Mouse (Mus musculus): Measurements from ENCODE around the gene Fbrs. TPM values are rescaled to one million over a fixed set of nuclear protein-coding genes. Genes with fewer than 3 reads are reported as not detected.
A peak's percentile ranks its signal among the peaks of the same experiment; 100 is the strongest.
"Not testable (repeated sequence)": the region's sequence is repeated elsewhere in the genome, so short reads cannot be mapped to it uniquely, and the experiment has no call there.

Gene Fbrs
- total RNA-seq (2021), result 10 to 100 TPM; 15.0 to 24.6 TPM
- long read RNA-seq, experiment 1, partial matches to known transcripts, result 0 of 2 reads
- long read RNA-seq, experiment 1, other reads (novel, unspliced or antisense), result 2 of 2 reads
- long read RNA-seq, experiment 2, partial matches to known transcripts, result 0 of 3 reads
- long read RNA-seq, experiment 2, other reads (novel, unspliced or antisense), result 3 of 3 reads

- intact Hi-C loops (cut with DNase I), result no loop called here
- DNase-seq, result peak; percentile 96 to 99
These were observed at the start of gene Fbrs for GRCm38 (mm10) chr7:127478635-127479317. TSS of gene Fbrs (plus strand) at chr7:127479199.

GRCm38 (mm10) chr7:127435206-127435605 lies 43.8 kb upstream of the Fbrs start:
- DNase-seq, result no peak
- intact Hi-C loops (cut with DNase I), result no loop called here

GRCm38 (mm10) chr7:127437724-127438123 lies 41.3 kb upstream of the Fbrs start:
- no peak for DNase-seq
- intact Hi-C loops (cut with DNase I), result no loop called here

GRCm38 (mm10) chr7:127443976-127444375 lies 35.0 kb upstream of the Fbrs start:
- intact Hi-C loops (cut with DNase I), result no loop called here
- no peak for DNase-seq

GRCm38 (mm10) chr7:127448521-127449300 lies 30.3 kb upstream of the Fbrs start, which contains the start of gene Zfp689:
TSS of gene Zfp689 (minus strand) at chr7:127449158.
- DNase-seq, result peak; percentile 86 to 90
- intact Hi-C loops (cut with DNase I), result no loop called here

- DNase-seq, result no peak
- intact Hi-C loops (cut with DNase I), result no loop called here
These were observed 29.0 kb upstream of the Fbrs start for GRCm38 (mm10) chr7:127449966-127450365.

- DNase-seq, result no peak
- intact Hi-C loops (cut with DNase I), result no loop called here
These were observed 25.9 kb upstream of the Fbrs start for GRCm38 (mm10) chr7:127453056-127453455.

- intact Hi-C loops (cut with DNase I), result no loop called here
- no peak for DNase-seq
These were observed 24.1 kb upstream of the Fbrs start for GRCm38 (mm10) chr7:127454905-127455304.

GRCm38 (mm10) chr7:127458371-127459122 lies 20.5 kb upstream of the Fbrs start:
- DNase-seq; intact Hi-C loops (cut with DNase I): not testable (repeated sequence)

- DNase-seq; intact Hi-C loops (cut with DNase I): not testable (repeated sequence)
These were observed 19.7 kb upstream of the Fbrs start, which contains the start of gene Prr14 for GRCm38 (mm10) chr7:127459311-127459710. TSS of gene Prr14 (plus strand) at chr7:127459611.

GRCm38 (mm10) chr7:127465191-127465590 lies 13.8 kb upstream of the Fbrs start:
- no peak for DNase-seq
- intact Hi-C loops (cut with DNase I), result no loop called here

- intact Hi-C loops (cut with DNase I); DNase-seq: not testable (repeated sequence)
These were observed 13.3 kb upstream of the Fbrs start for GRCm38 (mm10) chr7:127465670-127466069.

- intact Hi-C loops (cut with DNase I), result no loop called here
- peak in 1 of 2 experiments; percentile 2 for DNase-seq
These were observed 12.4 kb upstream of the Fbrs start for GRCm38 (mm10) chr7:127466606-127467005.

- intact Hi-C loops (cut with DNase I), result loop anchor here (5.0 kb wide), 1 partner anchor 123 kb away; the partner anchor contains the start of gene Zfp768
- DNase-seq, result no peak
These were observed 8.8 kb upstream of the Fbrs start for GRCm38 (mm10) chr7:127470011-127470715.

- intact Hi-C loops (cut with DNase I), result loop anchor here (5.0 kb wide), 1 partner anchor 124 kb away; the partner anchor contains the start of gene Zfp768
- DNase-seq, result peak; percentile 80 to 90
These were observed 8.0 kb upstream of the Fbrs start for GRCm38 (mm10) chr7:127470743-127471645.

- intact Hi-C loops (cut with DNase I), result loop anchor here (5.0 kb wide), 1 partner anchor 124 kb away; the partner anchor contains the start of gene Zfp768
- DNase-seq, result no peak
These were observed 7.4 kb upstream of the Fbrs start for GRCm38 (mm10) chr7:127471646-127472010.

GRCm38 (mm10) chr7:127472060-127472459 lies 6.9 kb upstream of the Fbrs start:
- intact Hi-C loops (cut with DNase I), result loop anchor here (5.0 kb wide), 1 partner anchor 125 kb away; the partner anchor contains the start of gene Zfp768
- DNase-seq, result no peak

- intact Hi-C loops (cut with DNase I), result loop anchor here (5.0 kb wide), 1 partner anchor 126 kb away; the partner anchor contains the start of gene Zfp768
- no peak for DNase-seq
These were observed 5.3 kb upstream of the Fbrs start for GRCm38 (mm10) chr7:127473705-127474104.

Measured in gastrocnemius, postnatal 36 days (tissue).